8 mouse cellular contexts compared by ENCODE assay signal in the genomic region with DNA sequence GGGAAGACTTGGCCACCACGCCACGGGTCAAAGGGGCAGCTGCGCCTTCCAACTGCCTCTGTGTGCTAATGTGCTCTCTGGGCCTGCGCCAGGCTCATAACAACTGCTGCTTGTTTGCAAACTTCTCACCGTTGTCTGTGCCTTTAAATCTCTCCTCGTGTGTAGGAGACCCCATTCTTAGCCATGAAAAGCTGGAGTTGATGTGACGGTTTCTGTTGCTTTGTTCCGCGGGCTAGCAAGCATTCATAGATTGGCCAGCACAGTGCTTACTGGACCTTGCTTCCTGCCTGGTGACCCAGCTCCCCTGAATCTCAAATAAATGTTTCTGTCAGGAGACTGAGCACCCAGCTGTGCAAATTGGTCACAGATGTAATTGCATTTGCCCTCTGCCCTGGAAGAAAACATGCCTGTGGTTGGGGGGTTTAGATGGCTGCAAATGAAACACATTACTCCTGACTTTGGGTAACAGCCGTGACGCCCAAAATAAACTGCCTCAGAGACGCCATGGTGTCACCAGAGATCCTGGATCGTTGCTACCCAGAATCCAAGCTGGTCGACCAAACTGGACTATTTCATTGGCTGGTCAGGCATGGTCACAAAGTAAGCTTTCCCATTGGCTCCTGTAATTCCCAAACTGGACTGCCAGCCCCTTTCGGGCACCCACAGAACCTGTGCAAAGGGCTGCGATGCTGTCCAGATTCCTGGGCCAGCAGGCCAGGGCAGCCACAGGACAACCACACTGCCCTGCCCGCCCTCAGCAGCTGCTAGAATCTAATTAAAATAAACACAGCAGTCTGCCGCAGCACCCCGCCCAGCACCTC. TPM values are rescaled to one million over a fixed set of nuclear protein-coding genes. Genes with fewer than 3 reads are reported as not detected.
DNase-seq lines count a peak whose midpoint lies in the region; ATAC-seq and TF ChIP-seq lines count a peak whose summit lies in the region.

No protein-coding gene starts in this region.

- TF ChIP-seq CTCF in midbrain, postnatal 0 days (IDR thresholded peaks at IDR 0.05), result no peak

- ATAC-seq in forebrain, embryonic 13.5 days, result no peak
- peak; percentile 85 for ATAC-seq in kidney, embryonic 16.5 days (ENCODE audit: low FRiP score, low TSS enrichment)
- peak; percentile 20; the same call in 1 of the 2 replicates for ATAC-seq in midbrain, postnatal 0 days (ENCODE audit: low FRiP score)

- no peaks in the 10 kb centered on the region for H3K9me3 ChIP-seq in forebrain, embryonic 13.5 days (replicated peaks)
- no peaks in the 10 kb centered on the region for H3K9me3 ChIP-seq in kidney, embryonic 16.5 days (ENCODE audit: low read length)
- H3K9me3 ChIP-seq in midbrain, postnatal 0 days (ENCODE audit: low read length), result no peaks in the 10 kb centered on the region

- H3K4me3 ChIP-seq in forebrain, embryonic 13.5 days, result no peak overlapping the region
- 0 out of 2 replicates have a peak overlapping the region, but pooled peaks have one; percentile 3 for H3K4me3 ChIP-seq in kidney, embryonic 16.5 days (ENCODE audit: low read length)
- H3K4me3 ChIP-seq in midbrain, postnatal 0 days (ENCODE audit: low read depth, low read length), result no peak overlapping the region

- H3K4me2 ChIP-seq in forebrain, embryonic 13.5 days, result 0 out of 2 replicates have a peak overlapping the region, but pooled peaks have one; percentile 5
- H3K4me2 ChIP-seq in kidney, embryonic 16.5 days (replicated peaks; ENCODE audit: low read depth, low read length), result peak overlapping the region; percentile 34
- H3K4me2 ChIP-seq in midbrain, postnatal 0 days (ENCODE audit: low read depth, low read length, poor library complexity, severe bottlenecking), result no peak overlapping the region; the same call in 1 of the 2 replicates

- peak overlapping the region; percentile 8; the same call in 1 of the 2 replicates for H3K9ac ChIP-seq in forebrain, embryonic 13.5 days
- peak overlapping the region; percentile 18; the same call in 1 of the 2 replicates for H3K9ac ChIP-seq in kidney, embryonic 16.5 days (replicated peaks; ENCODE audit: low read length)
- no peak overlapping the region for H3K9ac ChIP-seq in midbrain, postnatal 0 days (replicated peaks; ENCODE audit: low read length, poor library complexity, severe bottlenecking)

- 37% methylated on average over 19 of the region's 19 CpGs for WGBS in forebrain, embryonic 13.5 days
- 8% methylated on average over 19 of the region's 19 CpGs for WGBS in kidney, embryonic 16.5 days
- WGBS in midbrain, postnatal 0 days, result 17% methylated on average over 19 of the region's 19 CpGs

- DNase-seq in ovary, postnatal 36 days (ENCODE audit: low spot score), result peak; percentile 39
- DNase-seq in ovary, postnatal 14 days (ENCODE audit: low spot score), result no peak
- DNase-seq in midbrain, postnatal 0 days (ENCODE audit: low spot score), result peak; percentile 75
- DNase-seq in left cerebral cortex, adult 11 months (ENCODE audit: low spot score), result no peak
- DNase-seq in frontal cortex, postnatal 10 days (ENCODE audit: low spot score in 2 of 2), result no peak
- DNase-seq in right cerebral cortex, postnatal 14 days, result no peak

- H3K27me3 ChIP-seq in forebrain, embryonic 13.5 days, result peaks cover 52% of the 10 kb centered on the region
- no peaks in the 10 kb centered on the region for H3K27me3 ChIP-seq in kidney, embryonic 16.5 days (ENCODE audit: insufficient read depth, low read length)
- 0 out of 2 replicates have a peak, but pooled peaks cover 5% of the 10 kb centered on the region for H3K27me3 ChIP-seq in midbrain, postnatal 0 days (ENCODE audit: insufficient read depth, low read length)

- no peaks in the 10 kb centered on the region for H3K36me3 ChIP-seq in forebrain, embryonic 13.5 days (ENCODE audit: poor library complexity, severe bottlenecking)
- no peaks in the 10 kb centered on the region for H3K36me3 ChIP-seq in kidney, embryonic 16.5 days (ENCODE audit: insufficient read depth, low read length)
- no peaks in the 10 kb centered on the region for H3K36me3 ChIP-seq in midbrain, postnatal 0 days (ENCODE audit: insufficient read depth, low read length)

- no peak overlapping the region for H3K27ac ChIP-seq in forebrain, embryonic 13.5 days
- peak overlapping the region; percentile 93 for H3K27ac ChIP-seq in kidney, embryonic 16.5 days (ENCODE audit: low read length)
- H3K27ac ChIP-seq in midbrain, postnatal 0 days (ENCODE audit: low read depth, low read length), result no peak overlapping the region

- peaks cover 27% of the 10 kb centered on the region for H3K4me1 ChIP-seq in forebrain, embryonic 13.5 days
- peaks cover 30% of the 10 kb centered on the region for H3K4me1 ChIP-seq in kidney, embryonic 16.5 days (ENCODE audit: insufficient read depth, low read length)
- peaks cover 10% of the 10 kb centered on the region; the same call in 1 of the 2 replicates for H3K4me1 ChIP-seq in midbrain, postnatal 0 days (ENCODE audit: insufficient read depth, low read length)

RNA-seq across cellular contexts. Expression of a gene that starts 37.6 kb away (rescaled TPM):
- 14.0 and 17.2 TPM in 2 replicates for polyA plus RNA-seq in forebrain, embryonic 13.5 days (2015; fragmentation: Nextera tagmentation; extraction: Ambion mirVana)
- 56.6 and 62.4 TPM in 2 replicates for polyA plus RNA-seq in kidney, embryonic 16.5 days (2015; fragmentation: Nextera tagmentation; extraction: Ambion mirVana)
- total RNA-seq in midbrain, postnatal 0 days (2014; rRNA removed), result 23.3 and 29.2 TPM in 2 replicates
- 36.7 and 39.5 TPM in 2 replicates for polyA plus RNA-seq in midbrain, postnatal 0 days (2015; fragmentation: Nextera tagmentation; extraction: Ambion mirVana)

Comparison
In these comparisons a context has a peak if more than half of its experiments do, and no peak if none do; other contexts are left out.
1. DNase-seq: peak in ovary, postnatal 36 days (single experiment) and midbrain, postnatal 0 days (single experiment); none in ovary, postnatal 14 days (single experiment), left cerebral cortex, adult 11 months (single experiment), frontal cortex, postnatal 10 days (0 of 2) and right cerebral cortex, postnatal 14 days (single experiment).